Mouse (Mus musculus): ENCODE data around the gene Rab17. TPM values are rescaled to one million over a fixed set of nuclear protein-coding genes. Genes with fewer than 3 reads are reported as not detected.
A peak's percentile ranks its signal among the peaks of the same experiment; 100 is the strongest.

The Rab17 gene
- polyA plus RNA-seq, 1 experiment from 2014 or later, result not detected

- 3% methylated on average over 41 of the region's 41 CpGs for WGBS
- Histone ChIP-seq H3K36me3 (ENCODE audit: control insufficient read depth, insufficient read depth, low read length) (no peaks in the 10 kb centered on the region), H3K9ac (ENCODE audit: low read depth, low read length) (peak overlapping the region; percentile 81), H3K4me3 (ENCODE audit: low read depth, low read length) (peak overlapping the region; percentile 55), H3K27ac (ENCODE audit: low read depth, low read length) (no peak overlapping the region), H3K4me1 (replicated peaks; ENCODE audit: control insufficient read depth, insufficient read depth, low read length) (no peaks in the 10 kb centered on the region; the same call in 1 of the 2 replicates), H3K9me3 (ENCODE audit: control insufficient read depth, low read length) (no peaks in the 10 kb centered on the region), H3K27me3 (ENCODE audit: control insufficient read depth, insufficient read depth, low read length) (peaks cover 4% of the 10 kb centered on the region; the same call in 1 of the 2 replicates), H3K4me2 (replicated peaks; ENCODE audit: low read depth, low read length) (peak overlapping the region; percentile 97)
- peak; percentile 67 for DNase-seq (ENCODE audit: low spot score)
- ATAC-seq (ENCODE audit: low FRiP score), result peak; percentile 76
These were observed 29.6 kb upstream of the Rab17 start for GRCm38 (mm10) chr1:90998891-90999611.

GRCm38 (mm10) chr1:90998268-90998890 lies 28.9 kb upstream of the Rab17 start, which contains the start of gene Lrrfip1:
Gene Lrrfip1, plus strand, starts transcription at chr1:90998737.
- no peaks in the 10 kb centered on the region; the same call in 1 of the 2 replicates for H3K4me1 ChIP-seq (replicated peaks; ENCODE audit: control insufficient read depth, insufficient read depth, low read length)
- no peaks in the 10 kb centered on the region for H3K9me3 ChIP-seq (ENCODE audit: control insufficient read depth, low read length)
- H3K4me2 ChIP-seq (replicated peaks; ENCODE audit: low read depth, low read length), result peak within 1 kb of the TSS; percentile 97
- ATAC-seq (ENCODE audit: low FRiP score), result peak; percentile 85
- peak within 1 kb of the TSS; percentile 55 for H3K4me3 ChIP-seq (ENCODE audit: low read depth, low read length)
- 3% methylated on average over 49 of the region's 59 CpGs for WGBS
- H3K27ac ChIP-seq (ENCODE audit: low read depth, low read length), result no peak within 1 kb of the TSS
- H3K36me3 ChIP-seq (ENCODE audit: control insufficient read depth, insufficient read depth, low read length), result no peaks in the 10 kb centered on the region
- peak within 1 kb of the TSS; percentile 81 for H3K9ac ChIP-seq (ENCODE audit: low read depth, low read length)
- H3K27me3 ChIP-seq (ENCODE audit: control insufficient read depth, insufficient read depth, low read length), result peaks cover 4% of the 10 kb centered on the region; the same call in 1 of the 2 replicates
- peak; percentile 79 for DNase-seq (ENCODE audit: low spot score)

- Histone ChIP-seq H3K27me3 (ENCODE audit: control insufficient read depth, insufficient read depth, low read length) (peaks cover 4% of the 10 kb centered on the region; the same call in 1 of the 2 replicates), H3K9me3 (ENCODE audit: control insufficient read depth, low read length) (no peaks in the 10 kb centered on the region), H3K9ac (ENCODE audit: low read depth, low read length) (no peak overlapping the region), H3K36me3 (ENCODE audit: control insufficient read depth, insufficient read depth, low read length) (no peaks in the 10 kb centered on the region), H3K4me3 (ENCODE audit: low read depth, low read length) (no peak overlapping the region), H3K4me2 (replicated peaks; ENCODE audit: low read depth, low read length) (no peak overlapping the region), H3K4me1 (replicated peaks; ENCODE audit: control insufficient read depth, insufficient read depth, low read length) (no peaks in the 10 kb centered on the region; the same call in 1 of the 2 replicates), H3K27ac (ENCODE audit: low read depth, low read length) (no peak overlapping the region)
- DNase-seq (ENCODE audit: low spot score) (no peak), ATAC-seq (ENCODE audit: low FRiP score) (no peak)
- WGBS, result 86% methylated on average over 5 of the region's 5 CpGs
These were observed 28.2 kb upstream of the Rab17 start for GRCm38 (mm10) chr1:90997641-90998040.

GRCm38 (mm10) chr1:90997136-90997535 lies 27.7 kb upstream of the Rab17 start:
- no peak overlapping the region for H3K9ac ChIP-seq (ENCODE audit: low read depth, low read length)
- peaks cover 4% of the 10 kb centered on the region; the same call in 1 of the 2 replicates for H3K27me3 ChIP-seq (ENCODE audit: control insufficient read depth, insufficient read depth, low read length)
- no peaks in the 10 kb centered on the region for H3K9me3 ChIP-seq (ENCODE audit: control insufficient read depth, low read length)
- no peak overlapping the region for H3K4me2 ChIP-seq (replicated peaks; ENCODE audit: low read depth, low read length)
- no peak overlapping the region for H3K27ac ChIP-seq (ENCODE audit: low read depth, low read length)
- WGBS, result 77% methylated on average over 4 of the region's 4 CpGs
- ATAC-seq (ENCODE audit: low FRiP score) (no peak), DNase-seq (ENCODE audit: low spot score) (no peak)
- no peaks in the 10 kb centered on the region for H3K36me3 ChIP-seq (ENCODE audit: control insufficient read depth, insufficient read depth, low read length)
- no peak overlapping the region for H3K4me3 ChIP-seq (ENCODE audit: low read depth, low read length)
- no peaks in the 10 kb centered on the region; the same call in 1 of the 2 replicates for H3K4me1 ChIP-seq (replicated peaks; ENCODE audit: control insufficient read depth, insufficient read depth, low read length)

- DNase-seq (ENCODE audit: low spot score) (no peak), ATAC-seq (ENCODE audit: low FRiP score) (no peak)
- Histone ChIP-seq H3K4me1 (replicated peaks; ENCODE audit: control insufficient read depth, insufficient read depth, low read length) (no peaks in the 10 kb centered on the region; the same call in 1 of the 2 replicates), H3K27ac (ENCODE audit: low read depth, low read length) (no peak overlapping the region), H3K4me3 (ENCODE audit: low read depth, low read length) (no peak overlapping the region), H3K36me3 (ENCODE audit: control insufficient read depth, insufficient read depth, low read length) (no peaks in the 10 kb centered on the region), H3K27me3 (ENCODE audit: control insufficient read depth, insufficient read depth, low read length) (peaks cover 4% of the 10 kb centered on the region; the same call in 1 of the 2 replicates), H3K9ac (ENCODE audit: low read depth, low read length) (no peak overlapping the region), H3K4me2 (replicated peaks; ENCODE audit: low read depth, low read length) (no peak overlapping the region), H3K9me3 (ENCODE audit: control insufficient read depth, low read length) (no peaks in the 10 kb centered on the region)
- WGBS, result 96% methylated on average over 1 of the region's 1 CpGs
These were observed 26.5 kb upstream of the Rab17 start for GRCm38 (mm10) chr1:90995916-90996315.

- Histone ChIP-seq H3K36me3 (ENCODE audit: control insufficient read depth, insufficient read depth, low read length) (no peaks in the 10 kb centered on the region), H3K27me3 (ENCODE audit: control insufficient read depth, insufficient read depth, low read length) (no peaks in the 10 kb centered on the region), H3K27ac (ENCODE audit: low read depth, low read length) (no peak overlapping the region), H3K4me2 (replicated peaks; ENCODE audit: low read depth, low read length) (no peak overlapping the region), H3K4me1 (replicated peaks; ENCODE audit: control insufficient read depth, insufficient read depth, low read length) (no peaks in the 10 kb centered on the region), H3K9ac (ENCODE audit: low read depth, low read length) (no peak overlapping the region), H3K4me3 (ENCODE audit: low read depth, low read length) (no peak overlapping the region), H3K9me3 (ENCODE audit: control insufficient read depth, low read length) (no peaks in the 10 kb centered on the region)
- 83% methylated on average over 3 of the region's 3 CpGs for WGBS
- DNase-seq (ENCODE audit: low spot score), result no peak
- no peak for ATAC-seq (ENCODE audit: low FRiP score)
These were observed 11.9 kb upstream of the Rab17 start for GRCm38 (mm10) chr1:90981346-90981745.

- ATAC-seq (ENCODE audit: low FRiP score), result no peak
- WGBS, result 82% methylated on average over 10 of the region's 10 CpGs
- peaks cover under 1% of the 10 kb centered on the region for H3K4me1 ChIP-seq (replicated peaks; ENCODE audit: control insufficient read depth, insufficient read depth, low read length)
- H3K9ac ChIP-seq (ENCODE audit: low read depth, low read length), result no peak overlapping the region
- H3K4me3 ChIP-seq (ENCODE audit: low read depth, low read length), result no peak overlapping the region
- no peaks in the 10 kb centered on the region for H3K27me3 ChIP-seq (ENCODE audit: control insufficient read depth, insufficient read depth, low read length)
- DNase-seq (ENCODE audit: low spot score), result no peak
- H3K36me3 ChIP-seq (ENCODE audit: control insufficient read depth, insufficient read depth, low read length), result no peaks in the 10 kb centered on the region
- no peak overlapping the region for H3K27ac ChIP-seq (ENCODE audit: low read depth, low read length)
- H3K4me2 ChIP-seq (replicated peaks; ENCODE audit: low read depth, low read length), result no peak overlapping the region
- no peaks in the 10 kb centered on the region for H3K9me3 ChIP-seq (ENCODE audit: control insufficient read depth, low read length)
These were observed 11.3 kb upstream of the Rab17 start for GRCm38 (mm10) chr1:90980638-90981330.

GRCm38 (mm10) chr1:90975960-90976359 lies 6.5 kb upstream of the Rab17 start:
- Histone ChIP-seq H3K27ac (ENCODE audit: low read depth, low read length) (peak overlapping the region; percentile 75; the same call in 1 of the 2 replicates), H3K4me1 (replicated peaks; ENCODE audit: control insufficient read depth, insufficient read depth, low read length) (peaks cover 10% of the 10 kb centered on the region), H3K4me3 (ENCODE audit: low read depth, low read length) (no peak overlapping the region), H3K36me3 (ENCODE audit: control insufficient read depth, insufficient read depth, low read length) (no peaks in the 10 kb centered on the region), H3K9me3 (ENCODE audit: control insufficient read depth, low read length) (no peaks in the 10 kb centered on the region), H3K9ac (ENCODE audit: low read depth, low read length) (no peak overlapping the region), H3K4me2 (replicated peaks; ENCODE audit: low read depth, low read length) (no peak overlapping the region), H3K27me3 (ENCODE audit: control insufficient read depth, insufficient read depth, low read length) (0 out of 2 replicates have a peak, but pooled peaks cover 2% of the 10 kb centered on the region)
- DNase-seq (ENCODE audit: low spot score) (peak; percentile 43), ATAC-seq (ENCODE audit: low FRiP score) (peak; percentile 43)
- WGBS, result 58% methylated on average over 4 of the region's 4 CpGs
